Mouse (Mus musculus) hindbrain, embryonic 15.5 days (tissue): ENCODE measurements around the gene Nup107. TPM values are rescaled to one million over a fixed set of nuclear protein-coding genes. Genes with fewer than 3 reads are reported as not detected.
"Not testable (repeated sequence)": the region's sequence is repeated elsewhere in the genome, so short reads cannot be mapped to it uniquely, and the experiment has no call there.

Experiments used
- ATAC-seq: fragments of 200-750 bp; cut with Nextera tagmentation; 2 replicates; pipeline ENCODE4 v1.8.0; 2017; ENCODE audit warnings: low read depth, moderate number of reproducible peaks, moderate TSS enrichment; ENCODE audit not compliant: low FRiP score
- H3K27ac ChIP-seq: fragments of 300-500 bp; sonication (generic); replicated peaks from 2 replicates; pipeline ENCODE4 v1.5.1; 2015; ENCODE audit warnings: mild to moderate bottlenecking, inconsistent platforms
- H3K27me3 ChIP-seq: fragments of 300-500 bp; sonication (generic); 2 replicates; pipeline ENCODE4 v1.6.1; 2015; ENCODE audit warnings: control low read depth, inconsistent platforms
- H3K36me3 ChIP-seq: fragments of 300-500 bp; sonication (generic); 2 replicates; pipeline ENCODE4 v1.6.1; 2015; ENCODE audit warnings: control low read depth, inconsistent platforms
- H3K4me1 ChIP-seq: fragments of 300-500 bp; sonication (generic); replicated peaks from 2 replicates; pipeline ENCODE4 v1.6.1; 2015; ENCODE audit warnings: control low read depth, inconsistent platforms
- H3K4me2 ChIP-seq: fragments of 300-500 bp; sonication (generic); 2 replicates; pipeline ENCODE4 v1.6.1; 2015; ENCODE audit warnings: moderate library complexity, mild to moderate bottlenecking, inconsistent platforms
- H3K4me3 ChIP-seq: fragments of 300-500 bp; sonication (generic); 2 replicates; pipeline ENCODE4 v1.5.1; 2015; ENCODE audit warnings: mild to moderate bottlenecking, inconsistent platforms
- H3K9ac ChIP-seq: fragments of 300-500 bp; sonication (generic); 2 replicates; pipeline ENCODE4 v1.6.1; 2015; ENCODE audit warnings: inconsistent platforms
- H3K9me3 ChIP-seq: fragments of 300-500 bp; sonication (generic); 2 replicates; pipeline ENCODE4 v1.6.1; 2016; ENCODE audit warnings: control low read depth, inconsistent platforms
- WGBS: fragments of 180-500 bp; shearing (Covaris S2); methylation state at CpG from one replicate; pipeline ENCODE4 v1.1.7; 2015; 5-methylcytosine and 5-hydroxymethylcytosine counted together
- polyA plus RNA-seq: library from polyadenylated mRNA; unstranded; fragments of >200 nt; fragmentation: Nextera tagmentation; extraction: Ambion mirVana; gene quantifications from 2 replicates; pipeline ENCODE4 v1.2.1, GENCODE M21; 2015

Nup107 gene
- polyA plus RNA-seq, 1 experiment from 2014 or later = 31.4 TPM

GRCm38 (mm10) chr10:117726350-117726749, 66.2 kb downstream of the Nup107 start:
- no peak overlapping the region for H3K4me3 ChIP-seq
- H3K27me3 ChIP-seq = no peaks in the 10 kb centered on the region
- no peak overlapping the region for H3K4me2 ChIP-seq
- H3K4me1 ChIP-seq = no peaks in the 10 kb centered on the region
- WGBS = 94% methylated on average over 4 of the region's 4 CpGs
- H3K9ac ChIP-seq = no peak overlapping the region
- no peak for ATAC-seq
- H3K9me3 ChIP-seq = no peaks in the 10 kb centered on the region
- H3K27ac ChIP-seq = no peak overlapping the region
- H3K36me3 ChIP-seq = no peaks in the 10 kb centered on the region

- H3K36me3 ChIP-seq = no peaks in the 10 kb centered on the region
- H3K9ac ChIP-seq = no peak overlapping the region
- H3K4me2 ChIP-seq = no peak overlapping the region
- 84% methylated on average over 7 of the region's 7 CpGs for WGBS
- H3K9me3 ChIP-seq = no peaks in the 10 kb centered on the region
- no peaks in the 10 kb centered on the region for H3K4me1 ChIP-seq
- H3K27ac ChIP-seq = no peak overlapping the region
- H3K27me3 ChIP-seq = no peaks in the 10 kb centered on the region
- ATAC-seq = no peak
- no peak overlapping the region for H3K4me3 ChIP-seq
Observed at GRCm38 (mm10) chr10:117725671-117726070, 66.8 kb downstream of the Nup107 start.

GRCm38 (mm10) chr10:117724804-117725361, 67.6 kb downstream of the Nup107 start:
- no peak overlapping the region for H3K27ac ChIP-seq
- no peaks in the 10 kb centered on the region for H3K27me3 ChIP-seq
- no peaks in the 10 kb centered on the region for H3K9me3 ChIP-seq
- no peak overlapping the region for H3K4me3 ChIP-seq
- WGBS = 91% methylated on average over 3 of the region's 3 CpGs
- no peak overlapping the region for H3K4me2 ChIP-seq
- H3K9ac ChIP-seq = no peak overlapping the region
- no peaks in the 10 kb centered on the region for H3K4me1 ChIP-seq
- no peaks in the 10 kb centered on the region for H3K36me3 ChIP-seq
- no peak for ATAC-seq

- H3K36me3 ChIP-seq = no peaks in the 10 kb centered on the region
- no peaks in the 10 kb centered on the region for H3K4me1 ChIP-seq
- no peaks in the 10 kb centered on the region for H3K27me3 ChIP-seq
- H3K9me3 ChIP-seq = no peaks in the 10 kb centered on the region
- 85% methylated on average over 5 of the region's 5 CpGs for WGBS
- no peak overlapping the region for H3K27ac ChIP-seq
- no peak overlapping the region for H3K9ac ChIP-seq
- no peak overlapping the region for H3K4me3 ChIP-seq
- H3K4me2 ChIP-seq = no peak overlapping the region
- ATAC-seq = no peak
Observed at GRCm38 (mm10) chr10:117724136-117724718, 68.3 kb downstream of the Nup107 start.

GRCm38 (mm10) chr10:117718161-117719119, 74.1 kb downstream of the Nup107 start:
- Histone ChIP-seq H3K36me3 (no peaks in the 10 kb centered on the region), H3K9ac (no peak overlapping the region), H3K27me3 (no peaks in the 10 kb centered on the region), H3K4me3 (no peak overlapping the region), H3K27ac (no peak overlapping the region), H3K9me3 (no peaks in the 10 kb centered on the region), H3K4me1 (no peaks in the 10 kb centered on the region), H3K4me2 (no peak overlapping the region)
- ATAC-seq = no peak
- WGBS = 65% methylated on average over 19 of the region's 19 CpGs

- 17% methylated on average over 4 of the region's 4 CpGs for WGBS
- H3K4me1 ChIP-seq = no peaks in the 10 kb centered on the region
- no peaks in the 10 kb centered on the region for H3K27me3 ChIP-seq
- no peaks in the 10 kb centered on the region for H3K36me3 ChIP-seq
- no peak overlapping the region for H3K9ac ChIP-seq
- H3K4me2 ChIP-seq = no peak overlapping the region
- no peaks in the 10 kb centered on the region for H3K9me3 ChIP-seq
- no peak overlapping the region for H3K4me3 ChIP-seq
- no peak for ATAC-seq
- no peak overlapping the region for H3K27ac ChIP-seq
Observed at GRCm38 (mm10) chr10:117717583-117717982, 74.9 kb downstream of the Nup107 start.

- H3K27ac ChIP-seq = no peak overlapping the region
- H3K4me1 ChIP-seq = no peaks in the 10 kb centered on the region
- no peaks in the 10 kb centered on the region for H3K9me3 ChIP-seq
- no peaks in the 10 kb centered on the region for H3K36me3 ChIP-seq
- no peaks in the 10 kb centered on the region for H3K27me3 ChIP-seq
- H3K4me2 ChIP-seq = no peak overlapping the region
- H3K4me3 ChIP-seq = no peak overlapping the region
- no peak for ATAC-seq
- WGBS = 88% methylated on average over 3 of the region's 3 CpGs
- H3K9ac ChIP-seq = no peak overlapping the region
Observed at GRCm38 (mm10) chr10:117716686-117717085, 75.8 kb downstream of the Nup107 start.

- H3K9ac ChIP-seq, ATAC-seq, H3K27me3 ChIP-seq, H3K27ac ChIP-seq, H3K4me2 ChIP-seq, H3K9me3 ChIP-seq, H3K36me3 ChIP-seq, H3K4me1 ChIP-seq, H3K4me3 ChIP-seq: not testable (repeated sequence)
- 91% methylated on average over 1 of the region's 1 CpGs for WGBS
Observed at GRCm38 (mm10) chr10:117715654-117716053, 76.9 kb downstream of the Nup107 start.

- no peaks in the 10 kb centered on the region for H3K27me3 ChIP-seq
- peaks cover 6% of the 10 kb centered on the region for H3K4me1 ChIP-seq
- no peaks in the 10 kb centered on the region for H3K36me3 ChIP-seq
- no peak overlapping the region for H3K4me2 ChIP-seq
- no peak overlapping the region for H3K9ac ChIP-seq
- no peaks in the 10 kb centered on the region for H3K9me3 ChIP-seq
- WGBS = 73% methylated on average over 4 of the region's 4 CpGs
- no peak overlapping the region for H3K27ac ChIP-seq
- H3K4me3 ChIP-seq = no peak overlapping the region
- ATAC-seq = no peak
Observed at GRCm38 (mm10) chr10:117714928-117715500, 77.5 kb downstream of the Nup107 start.

- no peaks in the 10 kb centered on the region for H3K9me3 ChIP-seq
- H3K4me1 ChIP-seq = peaks cover 11% of the 10 kb centered on the region
- H3K9ac ChIP-seq = no peak overlapping the region
- no peak overlapping the region for H3K27ac ChIP-seq
- H3K4me2 ChIP-seq = no peak overlapping the region
- no peaks in the 10 kb centered on the region for H3K36me3 ChIP-seq
- 91% methylated on average over 3 of the region's 3 CpGs for WGBS
- H3K27me3 ChIP-seq = no peaks in the 10 kb centered on the region
- no peak for ATAC-seq
- H3K4me3 ChIP-seq = no peak overlapping the region
Observed at GRCm38 (mm10) chr10:117714048-117714545, 78.4 kb downstream of the Nup107 start.

GRCm38 (mm10) chr10:117713466-117713865, 79.0 kb downstream of the Nup107 start:
- H3K27me3 ChIP-seq = no peaks in the 10 kb centered on the region
- 95% methylated on average over 8 of the region's 8 CpGs for WGBS
- no peak overlapping the region for H3K9ac ChIP-seq
- H3K4me1 ChIP-seq = peaks cover 16% of the 10 kb centered on the region
- no peaks in the 10 kb centered on the region for H3K36me3 ChIP-seq
- no peaks in the 10 kb centered on the region for H3K9me3 ChIP-seq
- no peak for ATAC-seq
- H3K4me3 ChIP-seq = no peak overlapping the region
- H3K27ac ChIP-seq = no peak overlapping the region
- H3K4me2 ChIP-seq = no peak overlapping the region

- Histone ChIP-seq H3K27me3 (no peaks in the 10 kb centered on the region), H3K9me3 (no peaks in the 10 kb centered on the region), H3K36me3 (peaks cover under 1% of the 10 kb centered on the region; the same call in 1 of the 2 replicates), H3K9ac (no peak overlapping the region), H3K27ac (no peak overlapping the region), H3K4me3 (no peak overlapping the region), H3K4me2 (no peak overlapping the region), H3K4me1 (peaks cover 16% of the 10 kb centered on the region)
- 92% methylated on average over 9 of the region's 9 CpGs for WGBS
- no peak for ATAC-seq
Observed at GRCm38 (mm10) chr10:117712871-117713270, 79.6 kb downstream of the Nup107 start.
